Mouse (Mus musculus): Measurements from ENCODE around the gene Apom. TPM values are rescaled to one million over a fixed set of nuclear protein-coding genes. Genes with fewer than 3 reads are reported as not detected.

The Apom gene
- polyA plus RNA-seq, 1 experiment from 2014 or later: 853 TPM

GRCm38 (mm10) chr17:35157661-35158175, 25.9 kb upstream of the Apom start:
- no peaks in the 10 kb centered on the region for H3K9me3 ChIP-seq (replicated peaks)
- no peak overlapping the region for H3K9ac ChIP-seq
- peaks cover 100% of the 10 kb centered on the region for H3K36me3 ChIP-seq (replicated peaks)
- ATAC-seq (ENCODE audit: insufficient read depth): no peak
- WGBS (ENCODE audit: insufficient replicate concordance): 84% methylated on average over 8 of the region's 8 CpGs
- no peak overlapping the region for H3K4me2 ChIP-seq
- no peaks in the 10 kb centered on the region for H3K27me3 ChIP-seq
- peaks cover 14% of the 10 kb centered on the region for H3K4me1 ChIP-seq (replicated peaks)
- H3K4me3 ChIP-seq (replicated peaks): no peak overlapping the region
- no peak overlapping the region for H3K27ac ChIP-seq (replicated peaks)

- Histone ChIP-seq H3K36me3 (replicated peaks) (peaks cover 100% of the 10 kb centered on the region), H3K4me3 (replicated peaks) (no peak overlapping the region), H3K9me3 (replicated peaks) (no peaks in the 10 kb centered on the region), H3K4me1 (replicated peaks) (peaks cover 10% of the 10 kb centered on the region), H3K9ac (no peak overlapping the region), H3K4me2 (no peak overlapping the region), H3K27ac (replicated peaks) (no peak overlapping the region), H3K27me3 (no peaks in the 10 kb centered on the region)
- no peak for ATAC-seq (ENCODE audit: insufficient read depth)
- WGBS (ENCODE audit: insufficient replicate concordance): 86% methylated on average over 8 of the region's 8 CpGs
These were observed 25.4 kb upstream of the Apom start for GRCm38 (mm10) chr17:35157254-35157653.

GRCm38 (mm10) chr17:35156461-35157200, 24.8 kb upstream of the Apom start:
- ATAC-seq (ENCODE audit: insufficient read depth): no peak
- H3K36me3 ChIP-seq (replicated peaks): peaks cover 100% of the 10 kb centered on the region
- H3K4me1 ChIP-seq (replicated peaks): peaks cover 3% of the 10 kb centered on the region
- no peak overlapping the region for H3K4me3 ChIP-seq (replicated peaks)
- no peak overlapping the region for H3K9ac ChIP-seq
- 86% methylated on average over 33 of the region's 33 CpGs for WGBS (ENCODE audit: insufficient replicate concordance)
- H3K9me3 ChIP-seq (replicated peaks): no peaks in the 10 kb centered on the region
- H3K4me2 ChIP-seq: no peak overlapping the region
- H3K27ac ChIP-seq (replicated peaks): no peak overlapping the region
- H3K27me3 ChIP-seq: no peaks in the 10 kb centered on the region

GRCm38 (mm10) chr17:35155451-35155850, 23.6 kb upstream of the Apom start:
- no peaks in the 10 kb centered on the region for H3K27me3 ChIP-seq
- H3K4me2 ChIP-seq: no peak overlapping the region
- 90% methylated on average over 12 of the region's 12 CpGs for WGBS (ENCODE audit: insufficient replicate concordance)
- no peak overlapping the region for H3K4me3 ChIP-seq (replicated peaks)
- no peaks in the 10 kb centered on the region for H3K4me1 ChIP-seq (replicated peaks)
- no peaks in the 10 kb centered on the region for H3K9me3 ChIP-seq (replicated peaks)
- H3K27ac ChIP-seq (replicated peaks): no peak overlapping the region
- H3K36me3 ChIP-seq (replicated peaks): peaks cover 99% of the 10 kb centered on the region
- no peak for ATAC-seq (ENCODE audit: insufficient read depth)
- H3K9ac ChIP-seq: no peak overlapping the region

- no peaks in the 10 kb centered on the region for H3K4me1 ChIP-seq (replicated peaks)
- no peak overlapping the region for H3K27ac ChIP-seq (replicated peaks)
- 84% methylated on average over 7 of the region's 7 CpGs for WGBS (ENCODE audit: insufficient replicate concordance)
- peaks cover 99% of the 10 kb centered on the region for H3K36me3 ChIP-seq (replicated peaks)
- no peak overlapping the region for H3K4me3 ChIP-seq (replicated peaks)
- no peak for ATAC-seq (ENCODE audit: insufficient read depth)
- no peak overlapping the region for H3K4me2 ChIP-seq
- no peak overlapping the region for H3K9ac ChIP-seq
- no peaks in the 10 kb centered on the region for H3K27me3 ChIP-seq
- no peaks in the 10 kb centered on the region for H3K9me3 ChIP-seq (replicated peaks)
These were observed 22.8 kb upstream of the Apom start for GRCm38 (mm10) chr17:35154616-35155015.

GRCm38 (mm10) chr17:35153931-35154330, 22.1 kb upstream of the Apom start:
- Histone ChIP-seq H3K36me3 (replicated peaks) (peaks cover 99% of the 10 kb centered on the region), H3K4me1 (replicated peaks) (no peaks in the 10 kb centered on the region), H3K4me3 (replicated peaks) (no peak overlapping the region), H3K27ac (replicated peaks) (no peak overlapping the region), H3K27me3 (no peaks in the 10 kb centered on the region), H3K4me2 (no peak overlapping the region), H3K9me3 (replicated peaks) (no peaks in the 10 kb centered on the region), H3K9ac (no peak overlapping the region)
- no peak for ATAC-seq (ENCODE audit: insufficient read depth)
- WGBS (ENCODE audit: insufficient replicate concordance): 75% methylated on average over 4 of the region's 4 CpGs

GRCm38 (mm10) chr17:35153077-35153476, 21.2 kb upstream of the Apom start:
- no peak overlapping the region for H3K4me2 ChIP-seq
- no peak overlapping the region for H3K4me3 ChIP-seq (replicated peaks)
- H3K4me1 ChIP-seq (replicated peaks): no peaks in the 10 kb centered on the region
- H3K9me3 ChIP-seq (replicated peaks): no peaks in the 10 kb centered on the region
- H3K36me3 ChIP-seq (replicated peaks): peaks cover 99% of the 10 kb centered on the region
- ATAC-seq (ENCODE audit: insufficient read depth): no peak
- WGBS (ENCODE audit: insufficient replicate concordance): 87% methylated on average over 9 of the region's 9 CpGs
- no peak overlapping the region for H3K27ac ChIP-seq (replicated peaks)
- H3K9ac ChIP-seq: no peak overlapping the region
- H3K27me3 ChIP-seq: no peaks in the 10 kb centered on the region

GRCm38 (mm10) chr17:35152121-35152520, 20.3 kb upstream of the Apom start:
- H3K36me3 ChIP-seq (replicated peaks): peaks cover 99% of the 10 kb centered on the region
- H3K9me3 ChIP-seq (replicated peaks): no peaks in the 10 kb centered on the region
- no peak overlapping the region for H3K4me3 ChIP-seq (replicated peaks)
- 86% methylated on average over 4 of the region's 4 CpGs for WGBS (ENCODE audit: insufficient replicate concordance)
- no peaks in the 10 kb centered on the region for H3K4me1 ChIP-seq (replicated peaks)
- ATAC-seq (ENCODE audit: insufficient read depth): no peak
- no peak overlapping the region for H3K4me2 ChIP-seq
- no peaks in the 10 kb centered on the region for H3K27me3 ChIP-seq
- H3K27ac ChIP-seq (replicated peaks): no peak overlapping the region
- H3K9ac ChIP-seq: no peak overlapping the region

GRCm38 (mm10) chr17:35147922-35148639, 16.2 kb upstream of the Apom start:
- Histone ChIP-seq H3K4me3 (replicated peaks) (no peak overlapping the region), H3K9me3 (replicated peaks) (no peaks in the 10 kb centered on the region), H3K27ac (replicated peaks) (peak overlapping the region; percentile 10; the same call in 1 of the 2 replicates), H3K4me2 (no peak overlapping the region), H3K4me1 (replicated peaks) (no peaks in the 10 kb centered on the region), H3K27me3 (no peaks in the 10 kb centered on the region), H3K36me3 (replicated peaks) (peaks cover 99% of the 10 kb centered on the region), H3K9ac (no peak overlapping the region)
- no peak for ATAC-seq (ENCODE audit: insufficient read depth)
- WGBS (ENCODE audit: insufficient replicate concordance): 70% methylated on average over 5 of the region's 5 CpGs

GRCm38 (mm10) chr17:35147348-35147747, 15.5 kb upstream of the Apom start:
- no peak overlapping the region for H3K9ac ChIP-seq
- ATAC-seq (ENCODE audit: insufficient read depth): no peak
- H3K4me1 ChIP-seq (replicated peaks): no peaks in the 10 kb centered on the region
- H3K4me2 ChIP-seq: no peak overlapping the region
- peaks cover 99% of the 10 kb centered on the region for H3K36me3 ChIP-seq (replicated peaks)
- no peak overlapping the region for H3K27ac ChIP-seq (replicated peaks)
- H3K9me3 ChIP-seq (replicated peaks): no peaks in the 10 kb centered on the region
- WGBS (ENCODE audit: insufficient replicate concordance): 66% methylated on average over 3 of the region's 3 CpGs
- no peak overlapping the region for H3K4me3 ChIP-seq (replicated peaks)
- no peaks in the 10 kb centered on the region for H3K27me3 ChIP-seq

- Histone ChIP-seq H3K9ac (no peak overlapping the region), H3K27ac (replicated peaks) (no peak overlapping the region), H3K36me3 (replicated peaks) (peaks cover 99% of the 10 kb centered on the region), H3K4me1 (replicated peaks) (no peaks in the 10 kb centered on the region), H3K27me3 (no peaks in the 10 kb centered on the region), H3K4me3 (replicated peaks) (no peak overlapping the region), H3K4me2 (no peak overlapping the region), H3K9me3 (replicated peaks) (no peaks in the 10 kb centered on the region)
- WGBS (ENCODE audit: insufficient replicate concordance): 86% methylated on average over 5 of the region's 5 CpGs
- no peak for ATAC-seq (ENCODE audit: insufficient read depth)
These were observed 14.3 kb upstream of the Apom start for GRCm38 (mm10) chr17:35146139-35146538.
